Mouse (Mus musculus): ENCODE measurements at regions not wholly inside any gene's neighbourhood (a gene's known extent, or its start where the extent isn't known, plus 50 kb on each side); places are given as distances from the start of the nearest gene placed in this dataset.
"Not testable (repeated sequence)": the region's sequence is repeated elsewhere in the genome, so short reads cannot be mapped to it uniquely, and the experiment has no call there.

DNA sequence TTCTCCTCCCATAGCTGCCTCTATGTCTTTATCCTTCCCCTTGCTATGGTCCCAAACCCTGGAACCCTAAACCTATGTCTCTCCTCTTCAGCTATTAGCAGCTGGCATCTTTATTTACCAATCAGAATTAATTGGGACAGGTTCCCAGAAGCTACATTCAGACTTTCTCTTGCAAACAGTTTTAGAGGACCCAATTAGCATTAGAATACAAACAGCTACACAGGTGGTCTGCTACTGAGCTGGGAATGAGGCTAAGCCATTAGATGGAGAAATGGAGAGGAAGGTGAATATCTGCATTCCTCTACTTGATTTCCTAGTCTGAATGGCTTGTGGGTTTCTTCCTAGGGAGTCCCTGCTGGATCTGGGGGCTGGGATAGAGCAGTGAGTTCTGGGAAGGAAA lies 611.9 kb downstream of the A830018L16Rik start:
- peak; percentile 33 for DNase-seq (ENCODE audit: low spot score)

DNA sequence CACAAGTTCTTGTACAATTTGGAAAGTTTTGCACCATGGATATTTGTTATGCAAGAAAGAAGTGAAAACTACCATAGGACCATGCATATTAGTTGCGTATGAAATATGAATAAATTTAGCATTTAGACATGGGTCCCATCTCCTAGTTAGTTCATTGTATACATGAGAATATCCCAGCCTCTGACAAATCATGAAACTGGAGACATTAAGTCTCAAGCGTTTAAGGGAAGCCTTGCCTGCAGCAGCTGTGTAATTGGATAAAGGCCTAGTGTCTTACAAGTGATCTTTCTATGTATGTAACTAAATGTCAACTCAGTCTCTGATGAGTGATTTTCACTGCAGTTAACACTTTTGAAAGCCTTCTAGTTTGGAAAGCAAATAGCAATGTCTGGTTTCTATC lies 613.5 kb downstream of the A830018L16Rik start:
- DNase-seq (ENCODE audit: low spot score): no peak

DNA sequence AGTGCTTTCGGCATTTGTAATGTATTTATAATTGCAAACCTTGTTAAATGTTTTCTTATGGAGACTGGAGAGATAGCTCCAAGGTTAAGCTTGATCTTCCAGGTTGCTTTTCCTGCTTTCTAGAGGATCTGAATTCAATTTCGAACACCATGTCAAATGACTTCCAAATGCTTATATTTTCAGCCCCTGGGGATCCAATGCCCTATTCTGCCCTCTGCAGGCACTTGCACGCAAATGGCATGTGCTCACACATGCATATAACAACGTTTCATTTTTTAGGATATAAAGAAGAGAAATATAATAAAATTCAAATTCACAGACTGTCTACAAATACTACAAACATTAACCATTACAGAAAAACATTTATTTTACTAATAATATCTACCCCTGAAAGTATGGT lies 614.2 kb downstream of the A830018L16Rik start:
- no peak for DNase-seq (ENCODE audit: low spot score)

DNA sequence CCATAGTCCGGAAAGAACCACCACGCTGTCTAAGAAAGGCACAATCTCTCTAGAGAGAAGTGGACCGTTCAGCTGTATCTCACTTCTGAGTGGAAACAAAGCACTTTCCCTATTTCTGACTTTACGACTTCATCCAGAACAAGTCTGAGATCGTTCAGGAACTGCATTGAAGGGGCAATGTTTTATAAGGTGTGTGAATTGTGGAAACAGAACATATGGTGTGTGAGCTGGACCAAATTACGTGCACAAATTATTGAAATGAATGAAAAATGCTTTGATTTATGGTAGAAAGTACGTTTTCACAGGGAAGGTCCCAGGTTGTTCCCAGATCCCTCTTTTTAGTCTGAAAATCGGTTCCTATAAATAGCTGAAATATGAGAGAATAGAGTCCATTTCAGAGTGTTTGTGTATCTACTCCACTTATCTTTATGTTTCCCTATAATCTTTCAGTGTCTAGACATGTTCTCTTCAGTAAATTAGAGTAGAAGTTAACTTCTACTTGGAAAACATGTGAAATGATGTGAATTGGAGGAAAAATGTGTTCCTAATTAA lies 638.1 kb downstream of the A830018L16Rik start:
- DNase-seq (ENCODE audit: low spot score): no peak

DNA sequence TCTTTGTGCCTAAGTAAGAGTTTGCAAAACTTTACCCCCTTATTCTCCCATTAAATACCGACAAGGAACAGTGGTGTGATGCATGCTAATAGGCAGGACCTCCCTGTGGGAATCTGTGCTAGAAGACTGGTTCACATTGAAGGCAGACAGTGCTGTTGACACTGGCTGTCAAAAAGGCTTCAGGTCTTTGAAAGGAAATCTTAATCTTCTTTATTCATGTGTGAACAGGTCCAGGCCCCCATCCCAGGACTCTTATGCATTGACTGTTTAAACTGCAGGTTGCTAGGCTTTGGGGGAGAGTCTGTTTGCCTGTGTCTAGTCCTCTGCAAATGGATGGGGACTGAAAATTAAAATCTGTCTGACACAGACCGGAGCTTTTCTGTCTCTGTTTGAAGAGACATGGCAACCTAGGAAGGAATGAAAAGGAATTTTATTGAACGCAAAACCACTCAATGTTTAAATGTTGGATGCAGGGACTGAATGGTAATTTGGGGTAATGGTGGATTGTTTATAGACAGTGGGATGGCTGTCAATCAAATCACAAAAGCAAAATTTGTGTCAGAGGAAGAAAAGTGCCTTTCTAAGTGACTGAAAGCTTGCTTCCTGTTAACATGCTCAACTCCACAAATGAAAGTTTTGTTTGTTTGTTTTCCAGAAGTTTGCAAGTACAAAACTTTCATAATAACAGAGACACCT lies 642.1 kb downstream of the A830018L16Rik start:
- peak; percentile 78 for DNase-seq (ENCODE audit: low spot score)

DNA sequence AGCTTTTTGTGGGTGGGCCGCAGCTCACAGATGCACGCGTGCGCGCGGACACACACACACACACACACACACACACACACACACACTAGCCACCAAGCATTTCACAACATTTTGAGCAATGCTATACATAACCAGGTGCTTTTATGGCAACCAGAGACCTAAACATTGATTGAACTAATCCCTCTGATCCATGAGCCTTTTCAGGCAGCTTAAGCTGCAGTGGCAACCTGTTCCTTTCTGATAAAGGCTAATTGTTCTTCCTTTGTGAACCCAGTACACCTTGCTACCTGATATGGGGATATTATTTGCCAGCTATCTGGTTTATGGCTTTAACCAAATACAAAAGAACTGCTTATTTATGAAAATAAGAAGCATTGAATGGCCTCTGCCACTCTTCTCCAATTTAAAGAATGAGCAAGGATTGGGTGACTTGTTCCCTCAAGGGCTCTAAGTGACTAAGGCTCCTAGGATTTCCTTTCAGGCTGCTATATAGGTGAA lies 651.2 kb downstream of the A830018L16Rik start:
- DNase-seq (ENCODE audit: low spot score): no peak

DNA sequence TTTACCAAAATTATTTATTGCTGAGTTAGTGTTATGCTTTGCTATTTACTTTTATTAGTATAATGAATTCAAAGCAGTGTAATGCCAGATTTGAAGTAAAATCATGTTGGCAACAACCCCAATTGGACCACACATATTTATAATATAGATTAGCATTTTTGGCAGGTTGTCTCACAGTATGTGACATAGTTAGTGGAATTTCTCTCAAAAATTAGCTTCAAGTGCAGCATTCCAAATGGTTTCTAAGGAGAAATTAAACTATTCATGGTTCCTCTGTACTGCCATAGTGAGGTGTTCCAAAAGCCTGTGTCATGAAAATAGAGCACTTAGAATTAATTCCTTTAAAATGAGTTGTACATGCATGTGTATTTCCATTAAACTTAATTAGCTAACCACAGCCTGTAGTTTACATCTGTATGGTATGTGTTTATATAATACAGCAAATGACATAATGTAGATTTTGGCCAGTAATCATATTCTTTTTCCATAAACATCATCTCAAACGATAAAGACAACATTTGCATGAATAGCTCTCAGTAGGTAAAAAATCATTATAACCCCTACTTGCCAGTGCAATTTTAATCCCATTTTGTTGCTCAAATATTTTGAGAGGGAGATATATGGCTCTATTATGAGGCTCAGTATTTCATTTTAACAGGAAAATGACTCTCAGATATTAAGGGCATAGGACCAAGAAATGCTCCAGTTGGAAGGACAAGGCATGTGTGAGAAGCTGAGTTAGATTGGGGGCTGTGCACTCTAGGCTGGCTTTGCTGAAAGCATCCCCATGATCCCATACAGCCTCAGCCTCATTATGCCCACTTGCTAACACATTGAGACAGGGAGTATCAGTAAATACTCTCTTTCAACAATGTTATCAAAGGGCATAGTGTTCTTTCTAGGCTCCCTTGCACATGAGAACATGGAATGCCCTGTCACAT lies 678.9 kb downstream of the A830018L16Rik start:
- no peak for DNase-seq (ENCODE audit: low spot score)

DNA sequence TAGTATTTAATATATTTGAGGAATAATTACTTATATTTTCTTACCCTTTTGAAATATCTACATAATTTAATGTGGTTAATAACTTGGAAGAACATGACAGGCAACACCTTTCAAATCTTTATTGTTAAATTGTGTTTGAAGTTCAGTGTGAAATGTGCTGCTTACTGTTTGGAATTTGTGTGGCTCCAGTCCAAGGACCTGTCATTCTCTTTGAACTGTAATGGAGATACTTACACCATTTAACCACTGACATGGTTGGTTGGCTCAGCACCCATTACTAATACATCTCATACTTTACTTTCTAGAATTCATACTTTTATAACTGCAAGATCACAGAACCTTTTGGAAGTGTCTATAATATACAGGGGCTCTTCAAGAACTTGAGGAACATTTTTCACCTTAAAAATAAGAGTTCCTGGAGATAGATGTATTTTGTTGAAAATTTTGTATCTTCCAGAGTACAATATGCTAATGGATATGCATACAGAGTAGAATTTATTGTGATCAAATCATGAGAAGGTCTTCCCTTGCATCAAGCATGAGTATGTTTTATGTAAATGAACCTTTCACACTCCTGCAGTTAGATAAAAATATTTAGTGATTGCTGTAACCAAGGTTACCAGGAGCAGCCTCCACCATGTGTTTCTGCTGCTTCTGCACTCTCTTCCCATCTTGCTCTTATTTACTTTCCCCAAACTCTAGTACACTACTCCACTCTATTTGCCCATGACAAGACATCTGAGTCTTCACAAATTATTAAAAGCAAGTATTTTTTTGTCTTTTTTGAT lies 701.3 kb downstream of the A830018L16Rik start:
- DNase-seq (ENCODE audit: low spot score): no peak

DNA sequence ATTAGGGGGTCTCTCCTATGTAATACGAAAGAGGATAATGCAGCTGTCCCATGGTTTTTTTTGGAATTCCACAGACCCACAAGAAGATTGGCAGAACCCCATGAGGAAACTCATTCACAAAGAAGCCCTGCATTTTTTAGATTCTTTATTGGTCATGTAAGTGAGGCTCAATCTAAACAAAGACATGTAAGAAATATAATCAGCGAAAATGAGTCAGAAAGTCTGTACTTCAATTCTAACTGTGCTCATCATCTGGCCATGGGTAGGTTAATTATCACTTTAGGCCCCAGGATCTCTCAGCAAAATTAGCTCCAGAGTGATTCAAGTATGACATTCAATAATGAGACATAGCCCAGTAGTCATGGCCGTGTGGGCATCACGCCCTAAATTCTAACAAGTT lies 703.2 kb downstream of the A830018L16Rik start:
- no peak for DNase-seq (ENCODE audit: low spot score)

DNA sequence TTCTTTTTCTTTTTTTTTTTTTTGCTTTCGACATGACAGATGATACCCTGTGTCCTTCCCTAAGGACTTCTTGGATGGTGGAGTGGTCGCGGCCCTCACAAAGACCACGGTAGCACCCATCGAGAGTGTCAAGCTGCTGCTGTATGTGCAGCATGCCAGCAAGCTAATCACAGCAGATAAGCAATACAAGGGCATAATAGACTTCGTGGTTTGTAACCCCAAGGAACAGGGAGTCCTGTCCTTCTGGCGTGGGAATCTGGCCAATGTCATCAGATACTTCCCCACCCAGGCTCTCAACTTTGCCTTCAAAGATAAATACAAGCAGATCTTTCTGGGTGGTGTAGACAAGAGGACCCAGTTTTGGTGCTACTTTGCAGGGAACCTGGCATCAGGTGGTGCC lies 707.0 kb downstream of the A830018L16Rik start:
- no peak for DNase-seq (ENCODE audit: low spot score)

DNA sequence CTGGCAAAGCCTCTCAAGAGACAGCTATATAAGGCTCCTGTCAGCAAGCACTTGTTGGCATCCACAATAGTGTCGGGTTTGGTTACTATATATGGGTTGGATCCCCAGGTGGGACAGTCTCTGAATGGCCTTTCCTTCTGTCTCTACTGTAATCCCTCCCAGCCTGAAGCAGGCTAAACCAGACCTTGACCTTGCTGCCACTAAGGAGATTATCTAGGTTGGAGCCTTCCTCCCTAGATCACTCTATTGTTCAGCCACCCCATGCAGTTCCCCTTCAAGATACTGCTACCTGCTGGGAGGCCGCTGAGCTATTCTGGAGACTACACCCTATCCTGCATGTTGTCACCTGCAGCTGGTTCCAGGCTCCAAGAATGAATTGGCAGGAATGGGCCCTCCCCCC lies 712.7 kb downstream of the A830018L16Rik start:
- not testable (repeated sequence) for DNase-seq (ENCODE audit: low spot score)

DNA sequence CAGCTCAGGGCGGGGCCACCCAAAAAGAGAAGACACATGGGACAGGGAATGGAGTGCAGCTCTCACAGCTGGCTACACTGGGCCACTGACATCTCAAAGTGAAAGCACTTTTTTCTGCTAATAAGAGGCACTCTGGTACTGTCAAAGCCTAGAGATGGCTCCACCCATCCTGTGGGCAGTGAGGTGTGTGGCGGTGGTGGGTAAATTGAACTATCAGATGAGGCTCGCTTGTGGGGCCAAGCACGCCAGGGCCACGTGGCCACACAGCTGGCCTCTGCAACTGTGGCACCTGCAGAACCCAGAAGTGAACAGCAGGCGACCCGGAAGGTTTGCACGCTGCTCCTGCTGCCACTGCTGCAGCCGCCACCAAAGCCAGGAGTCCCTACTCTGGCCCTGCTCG lies 756.6 kb downstream of the A830018L16Rik start:
- no peak for DNase-seq (ENCODE audit: low spot score)

DNA sequence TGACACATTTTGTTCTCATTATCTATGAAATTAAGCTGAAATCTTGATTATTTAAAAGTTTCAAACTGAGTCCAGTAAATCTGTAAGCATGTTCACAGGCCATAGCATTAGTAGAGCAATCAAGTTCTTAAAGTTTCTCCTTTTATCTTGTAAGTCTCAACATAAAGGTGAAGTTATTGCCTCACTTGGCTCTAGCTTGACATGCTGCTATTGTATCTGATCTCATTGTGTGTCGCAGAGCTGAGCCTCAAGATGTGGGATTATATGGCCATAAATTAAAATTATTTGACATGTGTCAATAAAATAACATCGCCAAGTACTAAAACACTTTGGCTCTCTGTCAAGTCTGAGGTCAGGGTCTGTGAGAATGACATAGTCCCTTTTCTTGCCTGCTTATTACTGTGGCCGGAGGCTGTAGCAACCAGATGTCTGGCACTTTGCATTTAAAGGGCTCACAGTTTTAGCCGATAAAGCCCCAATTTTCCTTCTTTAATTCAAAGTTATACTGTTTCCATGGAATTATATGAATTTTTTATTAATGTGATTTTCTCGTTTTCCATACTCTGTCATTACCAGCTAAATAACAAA lies 775.8 kb downstream of the A830018L16Rik start:
- DNase-seq (ENCODE audit: low spot score): no peak

DNA sequence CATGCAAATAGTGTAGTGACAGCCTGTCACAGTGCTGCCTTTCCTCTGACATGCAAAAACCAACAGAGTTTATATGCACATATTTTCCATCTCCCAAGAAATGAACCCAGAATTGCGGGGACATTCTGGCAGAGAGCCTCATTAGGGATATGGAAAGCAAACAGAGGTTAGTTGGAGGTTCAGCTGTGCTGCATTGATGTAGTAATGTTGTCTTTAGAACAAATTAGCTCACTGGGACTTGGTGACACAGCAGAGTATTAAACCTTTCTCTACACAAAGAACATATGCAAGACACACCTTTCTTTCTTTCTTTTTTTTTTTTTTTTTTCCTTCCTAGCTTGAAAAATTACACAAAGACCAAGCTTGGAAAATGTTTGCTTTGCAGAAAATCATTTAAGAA lies 778.7 kb downstream of the A830018L16Rik start:
- DNase-seq (ENCODE audit: low spot score): no peak

DNA sequence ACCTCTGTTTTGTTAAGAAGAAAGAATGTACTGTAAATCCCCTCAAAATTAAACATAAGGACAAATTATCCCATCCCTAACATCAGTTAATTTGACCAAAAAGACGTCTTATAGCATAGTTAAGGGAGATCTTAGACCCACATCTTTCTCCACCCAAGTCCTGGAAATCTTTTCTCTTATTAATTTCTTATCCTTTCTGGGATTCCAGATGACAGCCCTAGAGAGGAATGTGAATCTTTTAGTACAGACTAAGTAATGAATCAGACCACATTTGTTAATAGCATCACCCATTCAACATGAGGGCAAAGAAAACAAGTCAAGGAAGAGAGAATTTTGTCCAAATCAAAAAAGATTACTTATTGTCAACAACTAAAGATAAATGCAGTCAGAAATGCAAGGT lies 817.2 kb downstream of the A830018L16Rik start:
- DNase-seq (ENCODE audit: low spot score): no peak

DNA sequence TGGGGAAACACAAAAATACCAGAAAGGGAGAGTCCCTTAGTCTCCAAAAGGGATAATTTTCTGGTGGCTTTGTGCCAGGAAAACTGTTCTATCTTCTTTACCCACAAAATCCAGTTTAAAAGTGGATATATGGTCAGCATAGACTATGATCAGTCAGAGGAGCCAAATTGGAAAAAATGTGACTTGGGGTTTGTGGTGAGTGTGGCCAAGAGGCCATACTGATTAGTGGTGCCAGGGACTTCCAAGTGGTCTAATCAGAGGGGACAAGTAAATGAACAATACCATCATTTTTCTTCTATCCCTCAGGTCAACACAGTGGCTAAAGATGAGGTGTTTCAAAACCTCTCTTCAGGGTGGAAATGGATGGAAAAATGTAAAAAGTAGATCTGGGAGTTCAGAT lies 828.2 kb downstream of the A830018L16Rik start:
- DNase-seq (ENCODE audit: low spot score): no peak

DNA sequence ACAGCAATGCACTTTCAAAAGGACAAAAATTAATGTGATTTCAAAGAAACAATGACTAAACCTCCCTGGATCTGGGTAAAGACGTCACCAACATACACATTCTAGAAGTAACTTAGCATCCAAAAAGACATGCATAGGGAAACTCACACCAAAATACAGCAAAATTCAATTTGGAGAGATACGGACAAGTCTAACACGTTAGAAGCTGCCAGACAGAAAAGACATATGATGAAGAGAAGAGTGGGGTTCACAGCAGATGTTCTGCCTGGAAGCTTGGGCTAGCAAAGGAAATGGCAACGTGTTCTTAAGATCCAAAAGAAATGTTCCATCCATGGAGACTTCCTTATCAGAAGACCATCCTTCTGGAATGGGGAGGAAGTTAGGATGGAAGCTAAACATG lies 868.6 kb downstream of the A830018L16Rik start:
- DNase-seq (ENCODE audit: low spot score): no peak

DNA sequence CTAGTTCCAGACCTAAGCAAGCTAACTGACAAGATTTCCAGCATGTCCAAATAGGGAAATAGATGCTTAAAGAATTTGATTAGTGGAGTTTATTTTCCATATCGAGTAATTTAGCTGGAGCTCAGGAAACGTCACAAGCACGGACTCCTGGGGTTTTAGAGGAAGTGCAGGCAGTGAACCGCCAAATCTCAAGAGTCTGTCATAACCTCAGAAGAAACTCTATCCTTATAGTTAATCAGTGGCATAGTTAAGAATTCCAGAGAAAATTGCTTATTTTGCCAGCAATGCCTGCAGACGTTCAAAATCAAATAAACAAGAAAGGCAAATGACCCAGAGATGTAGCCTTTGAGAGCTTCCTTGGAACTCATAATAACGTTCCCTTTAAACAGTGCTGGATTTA lies 871.6 kb downstream of the A830018L16Rik start:
- DNase-seq (ENCODE audit: low spot score): no peak

DNA sequence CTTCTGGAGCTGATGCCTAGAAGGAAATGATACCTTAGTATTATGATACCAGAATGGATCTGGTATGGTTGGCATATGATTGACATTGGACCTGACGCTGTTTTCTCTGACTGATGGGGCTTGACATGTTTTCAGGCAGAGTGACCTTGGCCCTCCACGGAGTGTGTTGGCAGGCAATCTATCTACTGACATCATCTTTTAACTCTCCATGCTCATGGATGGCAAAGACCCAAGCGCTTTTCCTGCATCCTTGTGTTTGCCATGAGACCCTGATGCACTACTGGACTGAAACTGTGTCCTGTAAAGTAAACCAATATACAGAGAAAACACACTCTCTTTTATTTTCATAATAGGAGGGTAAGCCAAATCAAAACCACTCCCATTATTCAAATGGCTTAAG lies 872.1 kb downstream of the A830018L16Rik start:
- no peak for DNase-seq (ENCODE audit: low spot score)

DNA sequence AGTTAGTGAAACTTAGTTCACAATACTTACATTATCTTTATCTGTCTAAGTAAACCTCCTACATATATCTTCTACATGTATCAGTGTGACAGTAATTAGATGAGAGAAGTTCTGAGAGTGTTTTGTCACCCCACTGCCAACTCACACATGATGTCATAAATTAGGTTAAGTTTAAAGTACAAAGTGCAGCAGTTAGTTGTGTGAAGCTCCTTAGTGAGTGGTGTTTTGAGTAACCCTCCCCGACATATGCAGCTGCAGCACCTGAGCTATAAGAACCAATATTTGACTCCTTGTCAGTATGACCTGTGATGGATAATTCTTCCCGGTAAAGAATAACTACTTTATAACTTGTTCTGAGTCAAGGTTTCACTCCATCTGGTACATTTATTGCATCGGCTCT lies 874.6 kb downstream of the A830018L16Rik start:
- no peak for DNase-seq (ENCODE audit: low spot score)

DNA sequence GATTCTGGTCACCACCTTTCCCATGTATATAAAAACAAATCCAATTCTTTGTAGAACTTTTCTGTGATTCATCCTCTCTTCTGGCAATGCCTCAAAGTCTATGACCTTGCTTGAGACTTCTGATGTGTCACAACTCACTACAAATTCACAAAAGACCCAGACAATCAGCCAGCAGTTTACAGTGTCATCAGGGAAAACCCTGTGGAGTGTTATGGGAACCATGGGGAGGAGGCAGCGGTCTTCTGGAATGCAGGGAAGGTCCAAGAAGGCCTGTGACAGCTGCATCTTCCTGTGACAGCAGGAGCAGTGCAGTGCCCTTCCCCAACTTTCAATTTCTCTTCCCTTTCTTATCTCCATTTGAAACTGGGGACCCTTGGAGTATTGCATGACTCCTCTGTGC lies 877.9 kb downstream of the A830018L16Rik start:
- no peak for DNase-seq (ENCODE audit: low spot score)

DNA sequence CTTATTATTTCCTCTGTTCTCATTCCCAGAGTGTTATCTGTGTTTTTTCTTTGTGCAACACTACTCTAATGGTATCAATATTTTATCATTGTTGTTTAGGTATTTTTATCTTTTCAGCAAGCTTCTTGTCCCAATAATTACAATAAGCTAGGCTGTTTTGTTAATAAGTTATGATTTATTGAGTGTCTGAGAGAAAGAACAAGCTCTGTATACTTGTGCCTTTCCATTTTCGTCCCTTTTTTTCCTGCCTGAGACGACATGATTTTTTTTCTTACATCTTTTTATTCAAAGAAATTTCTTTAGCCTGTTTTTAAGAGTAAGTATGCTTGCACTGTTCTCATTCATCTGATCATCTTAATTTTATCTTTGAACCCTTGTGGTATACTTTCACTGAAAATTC lies 904.1 kb downstream of the A830018L16Rik start:
- no peak for DNase-seq (ENCODE audit: low spot score)

Measured in retina, embryonic 14.5 days (tissue).